Mouse (Mus musculus) heart, embryonic 14.5 days (tissue): ENCODE measurements around the gene Adamts8. TPM values are rescaled to one million over a fixed set of nuclear protein-coding genes. Genes with fewer than 3 reads are reported as not detected.

Experiments used
- ATAC-seq: fragments of 200-750 bp; cut with Nextera tagmentation; 2 replicates; pipeline ENCODE4 v1.8.0; 2017; ENCODE audit warnings: low read depth, moderate TSS enrichment; ENCODE audit not compliant: insufficient number of reproducible peaks, insufficient read depth, low FRiP score
- H3K27ac ChIP-seq, 2 experiments: fragments of 200-500 bp in 1 of 2; fragments of 300-500 bp in 1 of 2; sonication (generic) in 1 of 2; replicated peaks in 1 of 2; 2 replicates each; pipeline ENCODE4 v1.5.1; 2012 to 2014; ENCODE audit warnings: low read depth in 2 of 2, low read length in 2 of 2, control low read depth in 1 of 2, mild to moderate bottlenecking in 1 of 2, mixed read lengths in 1 of 2; ENCODE audit not compliant: control insufficient read depth in 1 of 2, insufficient read depth in 1 of 2
- H3K27me3 ChIP-seq: fragments of 300-500 bp; sonication (generic); 2 replicates; pipeline ENCODE4 v1.6.1; 2014; ENCODE audit warnings: mild to moderate bottlenecking, low read length, control low read depth; ENCODE audit not compliant: control insufficient read depth, insufficient read depth
- H3K36me3 ChIP-seq: fragments of 300-500 bp; sonication (generic); 2 replicates; pipeline ENCODE4 v1.6.1; 2014; ENCODE audit warnings: mild to moderate bottlenecking, control low read depth, low read length, mixed read lengths; ENCODE audit not compliant: control insufficient read depth, insufficient read depth
- H3K4me1 ChIP-seq, 2 experiments: fragments of 200-500 bp in 1 of 2; fragments of 300-500 bp in 1 of 2; sonication (generic) in 1 of 2; 2 replicates each; pipeline ENCODE4 v1.6.1; 2012 to 2014; ENCODE audit warnings: low read length in 2 of 2, control low read depth in 1 of 2, mixed read lengths in 1 of 2; ENCODE audit not compliant: control insufficient read depth in 2 of 2, insufficient read depth in 2 of 2
- H3K4me2 ChIP-seq: fragments of 300-500 bp; sonication (generic); 2 replicates; pipeline ENCODE4 v1.6.1; 2014; ENCODE audit warnings: mild to moderate bottlenecking, low read length
- H3K4me3 ChIP-seq, 2 experiments: fragments of 200-500 bp in 1 of 2; fragments of 300-500 bp in 1 of 2; sonication (generic) in 1 of 2; 2 replicates each; pipeline ENCODE4 v1.5.1; 2012 to 2014; ENCODE audit warnings: low read length in 2 of 2, mild to moderate bottlenecking in 2 of 2, control low read depth in 1 of 2, low read depth in 1 of 2, moderate library complexity in 1 of 2; ENCODE audit not compliant: control insufficient read depth in 1 of 2, insufficient read depth in 1 of 2
- H3K9ac ChIP-seq: fragments of 300-500 bp; sonication (generic); 2 replicates; pipeline ENCODE4 v1.6.1; 2014; ENCODE audit warnings: mild to moderate bottlenecking, low read length
- H3K9me3 ChIP-seq: fragments of 300-500 bp; sonication (generic); 2 replicates; pipeline ENCODE4 v1.6.1; 2016; ENCODE audit warnings: low read length, control low read depth; ENCODE audit not compliant: control insufficient read depth
- WGBS: fragments of 180-500 bp; shearing (Covaris S2); extraction: QIAGEN DNeasy Blood & Tissue Kit; methylation state at CpG from one replicate; pipeline ENCODE4 v1.1.7; 2014; 5-methylcytosine and 5-hydroxymethylcytosine counted together
- polyA plus RNA-seq: library from polyadenylated mRNA; unstranded; fragments of >200 nt; fragmentation: Nextera tagmentation; extraction: Ambion mirVana; gene quantifications from 2 replicates; pipeline ENCODE4 v1.2.1, GENCODE M21; 2014

Adamts8 gene
- polyA plus RNA-seq, 1 experiment from 2014 or later = 11.0 TPM

GRCm38 (mm10) chr9:30905861-30906260 lies 36.5 kb upstream of the Adamts8 start:
- H3K27me3 ChIP-seq = no peaks in the 10 kb centered on the region
- H3K9ac ChIP-seq = no peak overlapping the region
- H3K4me1 ChIP-seq = no peaks in the 10 kb centered on the region
- ATAC-seq = no peak
- H3K27ac ChIP-seq = no peak overlapping the region
- peaks cover 50% of the 10 kb centered on the region for H3K36me3 ChIP-seq
- H3K4me2 ChIP-seq = no peak overlapping the region
- WGBS = 88% methylated on average over 10 of the region's 10 CpGs
- no peak overlapping the region for H3K4me3 ChIP-seq
- no peaks in the 10 kb centered on the region for H3K9me3 ChIP-seq

GRCm38 (mm10) chr9:30906426-30906825 lies 35.9 kb upstream of the Adamts8 start:
- WGBS = 81% methylated on average over 4 of the region's 4 CpGs
- Histone ChIP-seq H3K4me2 (no peak overlapping the region), H3K27me3 (no peaks in the 10 kb centered on the region), H3K36me3 (peaks cover 50% of the 10 kb centered on the region), H3K9ac (no peak overlapping the region), H3K27ac (no peak overlapping the region), H3K4me3 (no peak overlapping the region), H3K9me3 (no peaks in the 10 kb centered on the region), H3K4me1 (no peaks in the 10 kb centered on the region)
- ATAC-seq = no peak

- Histone ChIP-seq H3K4me3 (no peak overlapping the region), H3K36me3 (peaks cover 40% of the 10 kb centered on the region), H3K9me3 (no peaks in the 10 kb centered on the region), H3K9ac (no peak overlapping the region), H3K27ac (no peak overlapping the region), H3K27me3 (no peaks in the 10 kb centered on the region), H3K4me1 (no peaks in the 10 kb centered on the region), H3K4me2 (no peak overlapping the region)
- no peak for ATAC-seq
- 60% methylated on average over 5 of the region's 5 CpGs for WGBS
These were observed 34.6 kb upstream of the Adamts8 start for GRCm38 (mm10) chr9:30907677-30908295.

GRCm38 (mm10) chr9:30908296-30908690 lies 34.1 kb upstream of the Adamts8 start:
- no peak for ATAC-seq
- H3K9ac ChIP-seq = no peak overlapping the region
- no peak overlapping the region for H3K27ac ChIP-seq
- no peaks in the 10 kb centered on the region for H3K4me1 ChIP-seq
- peaks cover 34% of the 10 kb centered on the region for H3K36me3 ChIP-seq
- no peaks in the 10 kb centered on the region for H3K9me3 ChIP-seq
- no peaks in the 10 kb centered on the region for H3K27me3 ChIP-seq
- no peak overlapping the region for H3K4me3 ChIP-seq
- WGBS = 81% methylated on average over 5 of the region's 5 CpGs
- no peak overlapping the region for H3K4me2 ChIP-seq

- H3K27ac ChIP-seq = no peak overlapping the region
- ATAC-seq = no peak
- whole genome bisulfite sequencing = 81% methylated on average over 5 of the region's 5 CpGs
- no peaks in the 10 kb centered on the region for H3K27me3 ChIP-seq
- H3K9me3 ChIP-seq = no peaks in the 10 kb centered on the region
- H3K4me1 ChIP-seq = no peaks in the 10 kb centered on the region
- peaks cover 34% of the 10 kb centered on the region for H3K36me3 ChIP-seq
- no peak overlapping the region for H3K4me3 ChIP-seq
- H3K9ac ChIP-seq = no peak overlapping the region
- no peak overlapping the region for H3K4me2 ChIP-seq
These were observed 33.4 kb upstream of the Adamts8 start for GRCm38 (mm10) chr9:30908973-30909372.

GRCm38 (mm10) chr9:30910491-30910890 lies 31.9 kb upstream of the Adamts8 start:
- Histone ChIP-seq H3K4me2 (no peak overlapping the region), H3K9me3 (no peaks in the 10 kb centered on the region), H3K27me3 (no peaks in the 10 kb centered on the region), H3K4me1 (0 out of 4 replicates have a peak, but pooled peaks cover 0 to 3% of the 10 kb centered on the region in 2 experiments), H3K27ac (no peak overlapping the region), H3K9ac (no peak overlapping the region), H3K4me3 (no peak overlapping the region), H3K36me3 (peaks cover 26% of the 10 kb centered on the region)
- no peak for ATAC-seq
- 90% methylated on average over 5 of the region's 5 CpGs for whole genome bisulfite sequencing

GRCm38 (mm10) chr9:30912161-30912560 lies 30.2 kb upstream of the Adamts8 start:
- Histone ChIP-seq H3K9me3 (no peaks in the 10 kb centered on the region), H3K36me3 (peaks cover 23% of the 10 kb centered on the region), H3K9ac (no peak overlapping the region), H3K4me1 (peaks cover 3 to 5% of the 10 kb centered on the region in 2 experiments; a peak in 2 of 4 replicates), H3K4me2 (no peak overlapping the region), H3K4me3 (no peak overlapping the region), H3K27ac (no peak overlapping the region), H3K27me3 (no peaks in the 10 kb centered on the region)
- ATAC-seq = no peak
- 68% methylated on average over 3 of the region's 3 CpGs for WGBS

GRCm38 (mm10) chr9:30913429-30913828 lies 28.9 kb upstream of the Adamts8 start:
- peaks cover 23% of the 10 kb centered on the region for H3K36me3 ChIP-seq
- ATAC-seq = no peak
- H3K4me1 ChIP-seq = peaks cover 5 to 6% of the 10 kb centered on the region in 2 experiments; a peak in 3 of 4 replicates
- H3K4me2 ChIP-seq = no peak overlapping the region
- no peaks in the 10 kb centered on the region for H3K9me3 ChIP-seq
- H3K27ac ChIP-seq = no peak overlapping the region
- no peaks in the 10 kb centered on the region for H3K27me3 ChIP-seq
- H3K4me3 ChIP-seq = no peak overlapping the region
- WGBS = 67% methylated on average over 3 of the region's 3 CpGs
- no peak overlapping the region for H3K9ac ChIP-seq
